In the genomic region with DNA sequence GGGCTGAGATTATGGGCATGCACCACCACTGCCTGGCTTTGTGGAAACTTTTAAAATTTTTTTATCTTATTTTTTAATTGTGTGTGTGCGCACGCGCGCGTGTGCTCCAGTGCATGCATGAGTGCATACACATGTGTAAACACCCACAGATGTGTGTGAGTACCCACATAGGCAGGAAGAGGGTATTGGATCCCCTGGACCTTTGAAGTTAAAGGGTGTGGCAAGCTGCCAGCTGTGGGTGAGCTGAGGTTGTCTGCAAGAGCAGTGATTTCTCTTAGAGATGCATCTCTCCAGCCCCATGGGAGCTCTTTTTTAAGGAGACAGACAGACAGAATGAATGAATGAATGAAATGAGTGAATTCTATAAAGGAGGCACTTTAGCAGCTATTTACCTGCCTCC, we compare ENCODE assay signal across 29 mouse cellular contexts. TPM values are rescaled to one million over a fixed set of nuclear protein-coding genes. Genes with fewer than 3 reads are reported as not detected.
DNase-seq lines count a peak whose midpoint lies in the region; ATAC-seq and TF ChIP-seq lines count a peak whose summit lies in the region.
"Had no signal": no experiment of that assay in that cellular context is flagged by ENCODE, and none has a peak within 500 bp of the region (broad histone marks: within the 10 kb centered on the region; RNA-seq: fewer than 3 reads in every experiment).

No protein-coding gene starts in this region.

- H3K27me3 ChIP-seq in neural tube, embryonic 15.5 days (replicated peaks): no peaks in the 10 kb centered on the region
- H3K27me3 ChIP-seq in thymus, adult 2 months (ENCODE audit: control insufficient read depth, insufficient read depth, low read length): no peaks in the 10 kb centered on the region
- H3K27me3 ChIP-seq: embryonic facial prominence, embryonic 13.5 days; forebrain, embryonic 12.5 days; forebrain, embryonic 15.5 days; heart, embryonic 12.5 days; heart, embryonic 15.5 days; hindbrain, embryonic 13.5 days had no signal

- no peak overlapping the region for H3K4me2 ChIP-seq in neural tube, embryonic 15.5 days
- H3K4me2 ChIP-seq: embryonic facial prominence, embryonic 13.5 days; forebrain, embryonic 12.5 days; forebrain, embryonic 15.5 days; heart, embryonic 12.5 days; heart, embryonic 15.5 days; hindbrain, embryonic 13.5 days had no signal

- TF ChIP-seq POLR2A in thymus, adult 2 months (IDR thresholded peaks at IDR 0.05; ENCODE audit: control insufficient read depth, extremely low read depth, insufficient read depth, low read length, poor library complexity): no peak

- no peak for TF ChIP-seq CTCF in thymus, adult 2 months (IDR thresholded peaks at IDR 0.05; ENCODE audit: borderline replicate concordance, control insufficient read depth, extremely low read depth, insufficient read depth, low read length, poor library complexity)

- no peaks in the 10 kb centered on the region for H3K9me3 ChIP-seq in neural tube, embryonic 15.5 days (replicated peaks)
- H3K9me3 ChIP-seq: embryonic facial prominence, embryonic 10.5 days; embryonic facial prominence, embryonic 13.5 days; forebrain, embryonic 12.5 days; forebrain, embryonic 15.5 days; heart, embryonic 15.5 days; hindbrain, embryonic 10.5 days; hindbrain, embryonic 13.5 days had no signal

- no peak overlapping the region for H3K4me3 ChIP-seq in neural tube, embryonic 15.5 days (replicated peaks)
- no peak overlapping the region for H3K4me3 ChIP-seq in thymus, adult 2 months (ENCODE audit: control insufficient read depth, insufficient read depth, low read length)
- H3K4me3 ChIP-seq: embryonic facial prominence, embryonic 10.5 days; embryonic facial prominence, embryonic 13.5 days; erythroblast, embryonic 14.5 days; forebrain, embryonic 12.5 days; forebrain, embryonic 15.5 days; heart, embryonic 12.5 days; heart, embryonic 15.5 days; hindbrain, embryonic 10.5 days; hindbrain, embryonic 13.5 days had no signal

- no peak for DNase-seq in neural tube, embryonic 10.5 days (ENCODE audit: extremely low spot score, low spot score)
- peak; percentile 33 for DNase-seq in thymus, postnatal 25 days
- DNase-seq in thymus, adult 2 months: no peak
- peak; percentile 66 for DNase-seq in naive thymus-derived CD4-positive, alpha-beta T cell, adult 2 months (ENCODE audit: low read depth)
- no peak for DNase-seq in lung, postnatal 25 days (ENCODE audit: low spot score)
- no peak for DNase-seq in embryo, embryonic 10.5 days (ENCODE audit: low spot score)
- DNase-seq: adrenal gland, postnatal 10 days; cerebellum, adult 11 months; cerebellum, adult 2 months; cerebellum, adult 9-11 months; cerebellum, postnatal 25 days; embryo, embryonic 11 days; gastrocnemius, postnatal 25 days; heart, adult 18-20 months; heart, postnatal 10 days; heart, postnatal 36 days had no signal

- H3K27ac ChIP-seq in neural tube, embryonic 15.5 days (replicated peaks): peak overlapping the region; percentile 41; the same call in 1 of the 2 replicates
- H3K27ac ChIP-seq in thymus, adult 2 months (ENCODE audit: control insufficient read depth, insufficient read depth, low read length): no peak overlapping the region
- H3K27ac ChIP-seq: embryonic facial prominence, embryonic 10.5 days; embryonic facial prominence, embryonic 13.5 days; forebrain, embryonic 12.5 days; forebrain, embryonic 15.5 days; heart, embryonic 15.5 days; hindbrain, embryonic 10.5 days; hindbrain, embryonic 13.5 days had no signal

- no peak overlapping the region for H3K9ac ChIP-seq in neural tube, embryonic 15.5 days (replicated peaks)
- H3K9ac ChIP-seq: embryonic facial prominence, embryonic 13.5 days; forebrain, embryonic 12.5 days; forebrain, embryonic 15.5 days; heart, embryonic 12.5 days; heart, embryonic 15.5 days; hindbrain, embryonic 13.5 days had no signal

- H3K4me1 ChIP-seq in neural tube, embryonic 15.5 days: peaks cover 18% of the 10 kb centered on the region; the same call in 1 of the 2 replicates
- no peaks in the 10 kb centered on the region for H3K4me1 ChIP-seq in thymus, adult 2 months (replicated peaks; ENCODE audit: control insufficient read depth, insufficient read depth, low read length)
- H3K4me1 ChIP-seq: embryonic facial prominence, embryonic 10.5 days; embryonic facial prominence, embryonic 13.5 days; forebrain, embryonic 12.5 days; heart, embryonic 12.5 days; heart, embryonic 15.5 days; hindbrain, embryonic 10.5 days had no signal

- WGBS in neural tube, embryonic 15.5 days: 98% methylated on average over 5 of the region's 5 CpGs
- WGBS in thymus, adult 2 months: 94% methylated on average over 5 of the region's 5 CpGs

- peaks cover 22% of the 10 kb centered on the region for H3K36me3 ChIP-seq in neural tube, embryonic 15.5 days
- peaks cover 23% of the 10 kb centered on the region for H3K36me3 ChIP-seq in thymus, adult 2 months (ENCODE audit: control insufficient read depth, insufficient read depth, low read length)

- ATAC-seq in neural tube, embryonic 15.5 days (ENCODE audit: low FRiP score): no peak
- ATAC-seq: forebrain, embryonic 15.5 days; hindbrain, embryonic 16.5 days had no signal

RNA-seq across cellular contexts. Expression of a gene that starts 13.3 kb away (rescaled TPM):
- 1.2 and 1.5 TPM in 2 replicates for polyA plus RNA-seq in neural tube, embryonic 15.5 days (2015; fragmentation: Nextera tagmentation; extraction: Ambion mirVana)
- 0.49 and 0.62 TPM in 2 replicates for polyA plus RNA-seq in thymus, adult 2 months (2012; rRNA removed)
- polyA plus RNA-seq: C2C12; erythroblast, embryonic 14.5 days had no signal

RNA-seq across cellular contexts. Expression of a gene that starts 15.9 kb away (rescaled TPM):
- polyA plus RNA-seq in neural tube, embryonic 15.5 days (2015; fragmentation: Nextera tagmentation; extraction: Ambion mirVana): 25.7 and 29.4 TPM in 2 replicates
- 47.8 and 55.8 TPM in 2 replicates for polyA plus RNA-seq in thymus, adult 2 months (2012; rRNA removed)

RNA-seq across cellular contexts. Expression of a gene that starts 16.1 kb away (rescaled TPM):
- not detected in 2 replicates for polyA plus RNA-seq in neural tube, embryonic 15.5 days (2015; fragmentation: Nextera tagmentation; extraction: Ambion mirVana)
- polyA plus RNA-seq in thymus, adult 2 months (2012; rRNA removed): not detected in 2 replicates
- polyA plus RNA-seq: C2C12; cerebellum, adult 2 months; embryonic facial prominence, embryonic 10.5 days; embryonic facial prominence, embryonic 13.5 days; erythroblast, embryonic 14.5 days; forebrain, embryonic 12.5 days; forebrain, embryonic 15.5 days; gonadal fat pad, adult 2 months; heart, embryonic 12.5 days; heart, embryonic 15.5 days; hindbrain, embryonic 10.5 days; hindbrain, embryonic 13.5 days; hindbrain, embryonic 16.5 days had no signal

RNA-seq across cellular contexts. Expression of a gene that starts 49.1 kb away (rescaled TPM):
- 78.0 and 78.6 TPM in 2 replicates for polyA plus RNA-seq in neural tube, embryonic 15.5 days (2015; fragmentation: Nextera tagmentation; extraction: Ambion mirVana)
- 36.8 and 37.2 TPM in 2 replicates for polyA plus RNA-seq in thymus, adult 2 months (2012; rRNA removed)

RNA-seq across cellular contexts. Expression of a gene that starts 49.2 kb away (rescaled TPM):
- 1.7 and 2.4 TPM in 2 replicates for polyA plus RNA-seq in neural tube, embryonic 15.5 days (2015; fragmentation: Nextera tagmentation; extraction: Ambion mirVana)
- 2.2 and 2.3 TPM in 2 replicates for polyA plus RNA-seq in thymus, adult 2 months (2012; rRNA removed)

Comparison
In these comparisons a context has a peak if more than half of its experiments do, and no peak if none do; other contexts are left out.
1. DNase-seq: peak in thymus, postnatal 25 days (single experiment) and naive thymus-derived CD4-positive, alpha-beta T cell, adult 2 months (single experiment); none in neural tube, embryonic 10.5 days (single experiment), thymus, adult 2 months (single experiment), lung, postnatal 25 days (single experiment) and embryo, embryonic 10.5 days (single experiment).